Mouse (Mus musculus) erythroblast, embryonic 14.5 days (primary cell): ENCODE results near the gene Mapk12.

ENCODE experiments used
- GATA1 ChIP-seq: IDR thresholded peaks from 2 replicates; pipeline ENCODE4 v1.6.1; 2012; ENCODE audit warnings: low read length, inconsistent platforms, mixed read lengths
- TAL1 ChIP-seq: IDR thresholded peaks from 3 replicates; pipeline ENCODE4 v1.6.1; 2012; ENCODE audit warnings: low read length, inconsistent platforms, mixed read lengths

GRCm38 (mm10) chr15:89123595-89123994 is 16.9 kb downstream of the Mapk12 start:
- TF ChIP-seq GATA1 (no peak), TAL1 (no peak)
